Mouse (Mus musculus) olfactory bulb, adult 2 months (tissue): ENCODE measurements at regions not wholly inside any gene's neighbourhood (a gene's known extent, or its start where the extent isn't known, plus 50 kb on each side); places are given as distances from the start of the nearest gene placed in this dataset.

ENCODE experiments used
- CTCF ChIP-seq: fragments of 200-500 bp; IDR thresholded peaks from 2 replicates; pipeline ENCODE4 v1.5.1; 2012; ENCODE audit warnings: low read depth, mild to moderate bottlenecking, low read length, moderate library complexity; ENCODE audit not compliant: insufficient read depth
- POLR2A ChIP-seq: fragments of 200-500 bp; IDR thresholded peaks from 2 replicates; pipeline ENCODE4 v1.6.1; 2012; ENCODE audit warnings: mild to moderate bottlenecking, low read depth, low read length, moderate library complexity; ENCODE audit not compliant: insufficient read depth

DNA sequence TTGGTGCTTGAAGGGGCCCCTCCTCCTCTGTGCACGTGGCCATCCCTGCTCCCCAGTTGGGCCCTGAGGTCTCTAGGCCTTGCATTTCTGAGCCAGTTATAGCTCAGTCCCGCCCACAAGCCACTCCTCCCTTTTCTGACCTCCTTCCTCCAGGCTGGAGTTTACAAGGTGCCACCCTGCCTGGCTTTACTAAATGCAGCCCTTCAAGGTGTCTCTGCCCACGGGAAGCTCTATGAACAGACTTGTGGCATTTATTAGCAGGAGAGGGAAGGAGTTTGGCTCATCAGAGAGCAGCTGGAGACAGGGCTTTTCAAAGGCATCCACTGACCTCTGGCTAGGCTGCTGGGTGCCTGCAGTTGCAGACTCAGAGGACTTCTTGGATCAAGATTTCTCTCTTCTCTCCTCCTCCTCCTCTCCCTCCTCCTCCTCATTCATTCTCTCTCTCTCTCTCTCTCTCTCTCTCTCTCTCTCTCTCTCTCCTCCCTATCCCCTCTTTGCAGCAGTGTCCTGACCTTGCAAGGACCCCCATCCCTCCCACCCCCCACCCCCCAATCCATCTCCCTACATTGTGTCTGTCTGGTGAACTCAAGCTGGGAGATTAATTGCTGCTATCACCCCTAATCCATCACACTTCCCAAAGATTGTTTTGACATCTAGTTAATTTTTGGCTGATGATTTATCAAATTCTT, 265.1 kb downstream of the Gm45692 start:
- TF ChIP-seq CTCF (no peak), POLR2A (no peak)
